Mouse (Mus musculus) monocyte, adult 5-6 weeks (primary cell): Measurements from ENCODE around the gene Krt32. TPM values are rescaled to one million over a fixed set of nuclear protein-coding genes. Genes with fewer than 3 reads are reported as not detected.

ENCODE experiments used
- ATAC-seq: fragments of 153-309, 156-312 bp; replicated peaks from 2 replicates; pipeline ENCODE4 v1.8.0; 2017; ENCODE audit warnings: mild to moderate bottlenecking; ENCODE audit not compliant: low TSS enrichment, insufficient number of reproducible peaks, severe bottlenecking, poor library complexity, low FRiP score
- total RNA-seq: library from RNA; stranded (forward); fragments of 200-1000, 200-491, 200-594 nt; gene quantifications from 3 replicates; pipeline ENCODE4 v1.2.3, GENCODE M21; 2017

Krt32 gene
- not detected in 3 replicates for total RNA-seq

- no peak for ATAC-seq
Measured at GRCm38 (mm10) chr11:100087861-100088260, at the start of gene Krt32. Gene Krt32, minus strand, starts transcription at chr11:100088226.

GRCm38 (mm10) chr11:100137693-100138092, 49.7 kb upstream of the Krt32 start:
- ATAC-seq = no peak

GRCm38 (mm10) chr11:100136559-100136958, 48.5 kb upstream of the Krt32 start:
- no peak for ATAC-seq

- ATAC-seq = no peak
Measured at GRCm38 (mm10) chr11:100135731-100136130, 47.7 kb upstream of the Krt32 start, which contains the start of gene Krt15. Gene Krt15, minus strand, starts transcription at chr11:100135928.

GRCm38 (mm10) chr11:100124901-100125300, 36.9 kb upstream of the Krt32 start:
- ATAC-seq = no peak

GRCm38 (mm10) chr11:100121466-100121865, 33.4 kb upstream of the Krt32 start, which contains the start of gene Krt13:
Gene Krt13, minus strand, starts transcription at chr11:100121566.
- no peak for ATAC-seq

GRCm38 (mm10) chr11:100120331-100120730, 32.3 kb upstream of the Krt32 start:
- ATAC-seq = no peak

GRCm38 (mm10) chr11:100113742-100114029, 25.7 kb upstream of the Krt32 start:
- no peak for ATAC-seq

- ATAC-seq = no peak
Measured at GRCm38 (mm10) chr11:100112935-100113741, 25.1 kb upstream of the Krt32 start.

GRCm38 (mm10) chr11:100105576-100106122, 17.6 kb upstream of the Krt32 start, which contains the start of gene Krt36:
Gene Krt36, minus strand, starts transcription at chr11:100105626.
- no peak for ATAC-seq

GRCm38 (mm10) chr11:100102693-100103429, 14.8 kb upstream of the Krt32 start:
- ATAC-seq = no peak

- no peak for ATAC-seq
Measured at GRCm38 (mm10) chr11:100100391-100100790, 12.4 kb upstream of the Krt32 start.

- no peak for ATAC-seq
Measured at GRCm38 (mm10) chr11:100097819-100098218, 9.8 kb upstream of the Krt32 start.

- ATAC-seq = no peak
Measured at GRCm38 (mm10) chr11:100096141-100096540, 8.1 kb upstream of the Krt32 start, which contains the start of gene Krt35. Gene Krt35, minus strand, starts transcription at chr11:100096241.

- no peak for ATAC-seq
Measured at GRCm38 (mm10) chr11:100088378-100089025, 476 bp upstream of the Krt32 start.

- no peak for ATAC-seq
Measured at GRCm38 (mm10) chr11:100073873-100074272, 14.2 kb downstream of the Krt32 start.

- ATAC-seq = no peak
Measured at GRCm38 (mm10) chr11:100067293-100068036, 20.6 kb downstream of the Krt32 start.

GRCm38 (mm10) chr11:100066236-100067010, 21.6 kb downstream of the Krt32 start:
- ATAC-seq = no peak
